Mouse (Mus musculus) midbrain, embryonic 10.5 days (tissue): ENCODE measurements at regions not wholly inside any gene's neighbourhood (a gene's known extent, or its start where the extent isn't known, plus 50 kb on each side); places are given as distances from the start of the nearest gene placed in this dataset.

Experiments used
- DNase-seq: peaks from one replicate; pipeline ENCODE4 v3.0.0-alpha.2; 2017; ENCODE audit warnings: low spot score
- H3K27ac ChIP-seq: fragments of 300-500 bp; sonication (generic); replicated peaks from 2 replicates; pipeline ENCODE4 v1.5.1; 2016; ENCODE audit warnings: mild to moderate bottlenecking
- H3K27me3 ChIP-seq: fragments of 300-500 bp; sonication (generic); 2 replicates; pipeline ENCODE4 v1.6.1; 2016; ENCODE audit warnings: low read depth, mild to moderate bottlenecking; ENCODE audit not compliant: poor library complexity, severe bottlenecking
- H3K36me3 ChIP-seq: fragments of 300-500 bp; sonication (generic); 2 replicates; pipeline ENCODE4 v1.6.1; 2016; ENCODE audit warnings: mild to moderate bottlenecking, moderate library complexity
- H3K4me1 ChIP-seq: fragments of 300-500 bp; sonication (generic); 2 replicates; pipeline ENCODE4 v1.6.1; 2016
- H3K4me3 ChIP-seq: fragments of 300-500 bp; sonication (generic); 2 replicates; pipeline ENCODE4 v1.5.1; 2016; ENCODE audit warnings: mild to moderate bottlenecking, moderate library complexity
- H3K9me3 ChIP-seq: fragments of 300-500 bp; sonication (generic); replicated peaks from 2 replicates; pipeline ENCODE4 v1.6.1; 2016; ENCODE audit warnings: mild to moderate bottlenecking
- WGBS: fragments of 180-500 bp; shearing (Covaris S2); methylation state at CpG from one replicate; pipeline ENCODE4 v1.1.7; 2016; 5-methylcytosine and 5-hydroxymethylcytosine counted together

GRCm38 (mm10) chr11:18437834-18438611 lies 484.3 kb upstream of the Etaa1 start:
- no peaks in the 10 kb centered on the region for H3K27me3 ChIP-seq
- H3K27ac ChIP-seq = no peak overlapping the region
- H3K4me3 ChIP-seq = no peak overlapping the region
- WGBS = 90% methylated on average over 6 of the region's 6 CpGs
- H3K4me1 ChIP-seq = no peaks in the 10 kb centered on the region
- no peaks in the 10 kb centered on the region for H3K9me3 ChIP-seq
- H3K36me3 ChIP-seq = no peaks in the 10 kb centered on the region
- DNase-seq = no peak

- no peak overlapping the region for H3K4me3 ChIP-seq
- no peaks in the 10 kb centered on the region for H3K4me1 ChIP-seq
- H3K27me3 ChIP-seq = no peaks in the 10 kb centered on the region
- no peak overlapping the region for H3K27ac ChIP-seq
- H3K36me3 ChIP-seq = no peaks in the 10 kb centered on the region
- WGBS = 95% methylated on average over 3 of the region's 3 CpGs
- no peaks in the 10 kb centered on the region for H3K9me3 ChIP-seq
- no peak for DNase-seq
Measured at GRCm38 (mm10) chr11:18421076-18421475, 467.4 kb upstream of the Etaa1 start.

- Histone ChIP-seq H3K4me3 (no peak overlapping the region), H3K4me1 (no peaks in the 10 kb centered on the region), H3K27ac (no peak overlapping the region), H3K36me3 (no peaks in the 10 kb centered on the region), H3K27me3 (no peaks in the 10 kb centered on the region), H3K9me3 (no peaks in the 10 kb centered on the region)
- DNase-seq = no peak
- 75% methylated on average over 1 of the region's 1 CpGs for WGBS
Measured at GRCm38 (mm10) chr11:18413769-18414168, 460.1 kb upstream of the Etaa1 start.

- no peaks in the 10 kb centered on the region for H3K9me3 ChIP-seq
- H3K27me3 ChIP-seq = no peaks in the 10 kb centered on the region
- no peak overlapping the region for H3K4me3 ChIP-seq
- no peak overlapping the region for H3K27ac ChIP-seq
- H3K4me1 ChIP-seq = no peaks in the 10 kb centered on the region
- DNase-seq = no peak
- WGBS = 85% methylated on average over 8 of the region's 8 CpGs
- H3K36me3 ChIP-seq = no peaks in the 10 kb centered on the region
Measured at GRCm38 (mm10) chr11:18408071-18408752, 454.5 kb upstream of the Etaa1 start.

GRCm38 (mm10) chr11:18399561-18399960 lies 445.9 kb upstream of the Etaa1 start:
- no peaks in the 10 kb centered on the region for H3K4me1 ChIP-seq
- no peaks in the 10 kb centered on the region for H3K27me3 ChIP-seq
- no peak overlapping the region for H3K27ac ChIP-seq
- DNase-seq = no peak
- WGBS = 68% methylated on average over 4 of the region's 4 CpGs
- no peak overlapping the region for H3K4me3 ChIP-seq
- H3K9me3 ChIP-seq = no peaks in the 10 kb centered on the region
- H3K36me3 ChIP-seq = no peaks in the 10 kb centered on the region

GRCm38 (mm10) chr11:18396397-18396796 lies 442.7 kb upstream of the Etaa1 start:
- DNase-seq = no peak
- H3K27me3 ChIP-seq = no peaks in the 10 kb centered on the region
- H3K9me3 ChIP-seq = no peaks in the 10 kb centered on the region
- WGBS = 91% methylated on average over 6 of the region's 6 CpGs
- no peak overlapping the region for H3K4me3 ChIP-seq
- H3K27ac ChIP-seq = no peak overlapping the region
- H3K36me3 ChIP-seq = no peaks in the 10 kb centered on the region
- no peaks in the 10 kb centered on the region for H3K4me1 ChIP-seq

GRCm38 (mm10) chr11:18395631-18396030 lies 442.0 kb upstream of the Etaa1 start:
- Histone ChIP-seq H3K36me3 (no peaks in the 10 kb centered on the region), H3K9me3 (no peaks in the 10 kb centered on the region), H3K4me1 (no peaks in the 10 kb centered on the region), H3K4me3 (no peak overlapping the region), H3K27ac (no peak overlapping the region), H3K27me3 (no peaks in the 10 kb centered on the region)
- DNase-seq = no peak
- 88% methylated on average over 4 of the region's 4 CpGs for WGBS

- H3K36me3 ChIP-seq = no peaks in the 10 kb centered on the region
- no peak overlapping the region for H3K27ac ChIP-seq
- H3K9me3 ChIP-seq = no peaks in the 10 kb centered on the region
- H3K4me3 ChIP-seq = no peak overlapping the region
- no peaks in the 10 kb centered on the region for H3K27me3 ChIP-seq
- WGBS = 90% methylated on average over 6 of the region's 6 CpGs
- peaks cover 4% of the 10 kb centered on the region; the same call in 1 of the 2 replicates for H3K4me1 ChIP-seq
- no peak for DNase-seq
Measured at GRCm38 (mm10) chr11:18372813-18373332, 419.2 kb upstream of the Etaa1 start.

- Histone ChIP-seq H3K9me3 (no peaks in the 10 kb centered on the region), H3K27ac (no peak overlapping the region), H3K36me3 (no peaks in the 10 kb centered on the region), H3K27me3 (no peaks in the 10 kb centered on the region), H3K4me3 (no peak overlapping the region), H3K4me1 (peaks cover 4% of the 10 kb centered on the region; the same call in 1 of the 2 replicates)
- no peak for DNase-seq
- 10% methylated on average over 3 of the region's 3 CpGs for WGBS
Measured at GRCm38 (mm10) chr11:18371304-18371703, 417.6 kb upstream of the Etaa1 start.

- DNase-seq = no peak
- WGBS = 27% methylated on average over 3 of the region's 3 CpGs
- Histone ChIP-seq H3K27me3 (no peaks in the 10 kb centered on the region), H3K27ac (no peak overlapping the region), H3K4me3 (no peak overlapping the region), H3K36me3 (no peaks in the 10 kb centered on the region), H3K9me3 (no peaks in the 10 kb centered on the region), H3K4me1 (peaks cover 4% of the 10 kb centered on the region; the same call in 1 of the 2 replicates)
Measured at GRCm38 (mm10) chr11:18370861-18371260, 417.2 kb upstream of the Etaa1 start.

- Histone ChIP-seq H3K9me3 (no peaks in the 10 kb centered on the region), H3K27me3 (no peaks in the 10 kb centered on the region), H3K4me3 (no peak overlapping the region), H3K27ac (no peak overlapping the region), H3K4me1 (no peaks in the 10 kb centered on the region), H3K36me3 (no peaks in the 10 kb centered on the region)
- DNase-seq = no peak
- 84% methylated on average over 3 of the region's 3 CpGs for WGBS
Measured at GRCm38 (mm10) chr11:18354866-18355265, 401.2 kb upstream of the Etaa1 start.

GRCm38 (mm10) chr11:18354156-18354555 lies 400.5 kb upstream of the Etaa1 start:
- no peak for DNase-seq
- no peaks in the 10 kb centered on the region for H3K27me3 ChIP-seq
- H3K4me1 ChIP-seq = no peaks in the 10 kb centered on the region
- no peaks in the 10 kb centered on the region for H3K36me3 ChIP-seq
- 91% methylated on average over 4 of the region's 4 CpGs for WGBS
- H3K9me3 ChIP-seq = no peaks in the 10 kb centered on the region
- H3K4me3 ChIP-seq = no peak overlapping the region
- no peak overlapping the region for H3K27ac ChIP-seq

- no peak overlapping the region for H3K27ac ChIP-seq
- H3K36me3 ChIP-seq = no peaks in the 10 kb centered on the region
- DNase-seq = no peak
- H3K27me3 ChIP-seq = no peaks in the 10 kb centered on the region
- no peak overlapping the region for H3K4me3 ChIP-seq
- H3K9me3 ChIP-seq = no peaks in the 10 kb centered on the region
- 89% methylated on average over 3 of the region's 3 CpGs for WGBS
- no peaks in the 10 kb centered on the region for H3K4me1 ChIP-seq
Measured at GRCm38 (mm10) chr11:18347841-18348240, 394.2 kb upstream of the Etaa1 start.
